Mouse (Mus musculus) hindbrain, embryonic 15.5 days (tissue): ENCODE data around the gene Arhgap23. TPM values are rescaled to one million over a fixed set of nuclear protein-coding genes. Genes with fewer than 3 reads are reported as not detected.

Source experiments
- ATAC-seq: fragments of 200-750 bp; cut with Nextera tagmentation; 2 replicates; pipeline ENCODE4 v1.8.0; 2017; ENCODE audit warnings: low read depth, moderate number of reproducible peaks, moderate TSS enrichment; ENCODE audit not compliant: low FRiP score
- H3K27ac ChIP-seq: fragments of 300-500 bp; sonication (generic); replicated peaks from 2 replicates; pipeline ENCODE4 v1.5.1; 2015; ENCODE audit warnings: mild to moderate bottlenecking, inconsistent platforms
- H3K27me3 ChIP-seq: fragments of 300-500 bp; sonication (generic); 2 replicates; pipeline ENCODE4 v1.6.1; 2015; ENCODE audit warnings: control low read depth, inconsistent platforms
- H3K36me3 ChIP-seq: fragments of 300-500 bp; sonication (generic); 2 replicates; pipeline ENCODE4 v1.6.1; 2015; ENCODE audit warnings: control low read depth, inconsistent platforms
- H3K4me1 ChIP-seq: fragments of 300-500 bp; sonication (generic); replicated peaks from 2 replicates; pipeline ENCODE4 v1.6.1; 2015; ENCODE audit warnings: control low read depth, inconsistent platforms
- H3K4me2 ChIP-seq: fragments of 300-500 bp; sonication (generic); 2 replicates; pipeline ENCODE4 v1.6.1; 2015; ENCODE audit warnings: moderate library complexity, mild to moderate bottlenecking, inconsistent platforms
- H3K4me3 ChIP-seq: fragments of 300-500 bp; sonication (generic); 2 replicates; pipeline ENCODE4 v1.5.1; 2015; ENCODE audit warnings: mild to moderate bottlenecking, inconsistent platforms
- H3K9ac ChIP-seq: fragments of 300-500 bp; sonication (generic); 2 replicates; pipeline ENCODE4 v1.6.1; 2015; ENCODE audit warnings: inconsistent platforms
- H3K9me3 ChIP-seq: fragments of 300-500 bp; sonication (generic); 2 replicates; pipeline ENCODE4 v1.6.1; 2016; ENCODE audit warnings: control low read depth, inconsistent platforms
- WGBS: fragments of 180-500 bp; shearing (Covaris S2); methylation state at CpG from one replicate; pipeline ENCODE4 v1.1.7; 2015; 5-methylcytosine and 5-hydroxymethylcytosine counted together
- polyA plus RNA-seq: library from polyadenylated mRNA; unstranded; fragments of >200 nt; fragmentation: Nextera tagmentation; extraction: Ambion mirVana; gene quantifications from 2 replicates; pipeline ENCODE4 v1.2.1, GENCODE M21; 2015

The Arhgap23 gene
- polyA plus RNA-seq, 1 experiment from 2014 or later = 10.1 TPM

GRCm38 (mm10) chr11:97394146-97394545 is 21.2 kb upstream of the Arhgap23 start:
- Histone ChIP-seq H3K9ac (no peak overlapping the region), H3K4me3 (no peak overlapping the region), H3K36me3 (peaks cover 41% of the 10 kb centered on the region), H3K9me3 (no peaks in the 10 kb centered on the region), H3K27me3 (no peaks in the 10 kb centered on the region), H3K27ac (no peak overlapping the region), H3K4me2 (no peak overlapping the region), H3K4me1 (peaks cover 6% of the 10 kb centered on the region; the same call in 1 of the 2 replicates)
- 90% methylated on average over 11 of the region's 11 CpGs for WGBS
- no peak for ATAC-seq

GRCm38 (mm10) chr11:97398506-97398905 is 16.8 kb upstream of the Arhgap23 start:
- Histone ChIP-seq H3K4me2 (no peak overlapping the region), H3K27me3 (no peaks in the 10 kb centered on the region), H3K9me3 (no peaks in the 10 kb centered on the region), H3K4me3 (no peak overlapping the region), H3K4me1 (peaks cover 18% of the 10 kb centered on the region), H3K27ac (no peak overlapping the region), H3K9ac (no peak overlapping the region), H3K36me3 (peaks cover 13% of the 10 kb centered on the region)
- 77% methylated on average over 2 of the region's 2 CpGs for WGBS
- no peak for ATAC-seq

GRCm38 (mm10) chr11:97399958-97400710 is 15.2 kb upstream of the Arhgap23 start:
- Histone ChIP-seq H3K4me2 (peak overlapping the region; percentile 83), H3K9ac (peak overlapping the region; percentile 26; the same call in 1 of the 2 replicates), H3K36me3 (peaks cover 6% of the 10 kb centered on the region; the same call in 1 of the 2 replicates), H3K9me3 (no peaks in the 10 kb centered on the region), H3K27me3 (no peaks in the 10 kb centered on the region), H3K27ac (peak overlapping the region; percentile 69), H3K4me3 (peak overlapping the region; percentile 43), H3K4me1 (peaks cover 29% of the 10 kb centered on the region)
- peak; percentile 46 for ATAC-seq
- WGBS = 3% methylated on average over 23 of the region's 23 CpGs

- peaks cover 38% of the 10 kb centered on the region for H3K4me1 ChIP-seq
- H3K4me3 ChIP-seq = no peak overlapping the region
- H3K27me3 ChIP-seq = no peaks in the 10 kb centered on the region
- H3K4me2 ChIP-seq = peak overlapping the region; percentile 83
- ATAC-seq = no peak
- 0 out of 2 replicates have a peak overlapping the region, but pooled peaks have one; percentile 26 for H3K9ac ChIP-seq
- no peaks in the 10 kb centered on the region for H3K9me3 ChIP-seq
- 20% methylated on average over 6 of the region's 6 CpGs for WGBS
- H3K36me3 ChIP-seq = peaks cover 6% of the 10 kb centered on the region; the same call in 1 of the 2 replicates
- H3K27ac ChIP-seq = peak overlapping the region; percentile 69; the same call in 1 of the 2 replicates
Observed at GRCm38 (mm10) chr11:97401082-97401481, 14.3 kb upstream of the Arhgap23 start.

GRCm38 (mm10) chr11:97401686-97402435 is 13.5 kb upstream of the Arhgap23 start:
- Histone ChIP-seq H3K9ac (no peak overlapping the region), H3K4me1 (peaks cover 46% of the 10 kb centered on the region), H3K27ac (no peak overlapping the region), H3K9me3 (no peaks in the 10 kb centered on the region), H3K4me3 (no peak overlapping the region), H3K4me2 (no peak overlapping the region), H3K27me3 (no peaks in the 10 kb centered on the region), H3K36me3 (no peaks in the 10 kb centered on the region)
- WGBS = 81% methylated on average over 3 of the region's 3 CpGs
- ATAC-seq = no peak

GRCm38 (mm10) chr11:97402746-97403145 is 12.6 kb upstream of the Arhgap23 start:
- no peak for ATAC-seq
- Histone ChIP-seq H3K9me3 (no peaks in the 10 kb centered on the region), H3K4me3 (no peak overlapping the region), H3K36me3 (no peaks in the 10 kb centered on the region), H3K4me2 (no peak overlapping the region), H3K9ac (no peak overlapping the region), H3K27me3 (no peaks in the 10 kb centered on the region), H3K27ac (no peak overlapping the region), H3K4me1 (peaks cover 51% of the 10 kb centered on the region)
- 7% methylated on average over 2 of the region's 2 CpGs for WGBS

- no peak overlapping the region for H3K9ac ChIP-seq
- no peaks in the 10 kb centered on the region for H3K9me3 ChIP-seq
- no peak for ATAC-seq
- peaks cover 55% of the 10 kb centered on the region for H3K4me1 ChIP-seq
- H3K27ac ChIP-seq = peak overlapping the region; percentile 76
- H3K36me3 ChIP-seq = no peaks in the 10 kb centered on the region
- H3K4me3 ChIP-seq = peak overlapping the region; percentile 61
- peak overlapping the region; percentile 93 for H3K4me2 ChIP-seq
- H3K27me3 ChIP-seq = no peaks in the 10 kb centered on the region
- 29% methylated on average over 8 of the region's 8 CpGs for WGBS
Observed at GRCm38 (mm10) chr11:97403614-97404183, 11.6 kb upstream of the Arhgap23 start.

- H3K9me3 ChIP-seq = no peaks in the 10 kb centered on the region
- H3K27me3 ChIP-seq = no peaks in the 10 kb centered on the region
- peaks cover 55% of the 10 kb centered on the region for H3K4me1 ChIP-seq
- no peaks in the 10 kb centered on the region for H3K36me3 ChIP-seq
- H3K4me2 ChIP-seq = peak overlapping the region; percentile 93
- ATAC-seq = peak; percentile 62
- H3K27ac ChIP-seq = peak overlapping the region; percentile 76
- peak overlapping the region; percentile 77 for H3K9ac ChIP-seq
- H3K4me3 ChIP-seq = peak overlapping the region; percentile 61
- under 1% methylated on average over 49 of the region's 61 CpGs for WGBS
Observed at GRCm38 (mm10) chr11:97404184-97404760, 11.1 kb upstream of the Arhgap23 start.

GRCm38 (mm10) chr11:97404761-97405190 is 10.6 kb upstream of the Arhgap23 start:
- peak overlapping the region; percentile 93 for H3K4me2 ChIP-seq
- H3K36me3 ChIP-seq = no peaks in the 10 kb centered on the region
- under 1% methylated on average over 11 of the region's 11 CpGs for WGBS
- peak overlapping the region; percentile 77 for H3K9ac ChIP-seq
- H3K27me3 ChIP-seq = no peaks in the 10 kb centered on the region
- H3K4me3 ChIP-seq = peak overlapping the region; percentile 61
- peaks cover 55% of the 10 kb centered on the region for H3K4me1 ChIP-seq
- peak overlapping the region; percentile 76 for H3K27ac ChIP-seq
- no peak for ATAC-seq
- no peaks in the 10 kb centered on the region for H3K9me3 ChIP-seq

GRCm38 (mm10) chr11:97406094-97406951 is 9.0 kb upstream of the Arhgap23 start:
- no peak for ATAC-seq
- WGBS = 59% methylated on average over 10 of the region's 10 CpGs
- Histone ChIP-seq H3K27me3 (no peaks in the 10 kb centered on the region), H3K4me3 (peak overlapping the region; percentile 61), H3K4me1 (peaks cover 41% of the 10 kb centered on the region), H3K9me3 (no peaks in the 10 kb centered on the region), H3K9ac (peak overlapping the region; percentile 77), H3K36me3 (no peaks in the 10 kb centered on the region), H3K27ac (0 out of 2 replicates have a peak overlapping the region, but pooled peaks have one; percentile 46), H3K4me2 (peak overlapping the region; percentile 93)

GRCm38 (mm10) chr11:97407456-97407855 is 7.9 kb upstream of the Arhgap23 start:
- peaks cover 38% of the 10 kb centered on the region for H3K4me1 ChIP-seq
- no peak overlapping the region for H3K4me3 ChIP-seq
- no peaks in the 10 kb centered on the region for H3K36me3 ChIP-seq
- ATAC-seq = no peak
- H3K9me3 ChIP-seq = no peaks in the 10 kb centered on the region
- no peak overlapping the region for H3K27ac ChIP-seq
- no peak overlapping the region for H3K4me2 ChIP-seq
- no peaks in the 10 kb centered on the region for H3K27me3 ChIP-seq
- 85% methylated on average over 3 of the region's 3 CpGs for WGBS
- no peak overlapping the region for H3K9ac ChIP-seq
